Mouse (Mus musculus) embryonic facial prominence, embryonic 14.5 days (tissue): ENCODE measurements around the gene Specc1. TPM values are rescaled to one million over a fixed set of nuclear protein-coding genes. Genes with fewer than 3 reads are reported as not detected.

Source experiments
- ATAC-seq: fragments of 200-750 bp; cut with Nextera tagmentation; 2 replicates; pipeline ENCODE4 v1.8.0; 2017; ENCODE audit warnings: low read depth, moderate number of reproducible peaks, moderate TSS enrichment
- DNase-seq: peaks from one replicate; pipeline ENCODE4 v3.0.0-alpha.2; 2015; ENCODE audit warnings: low spot score
- H3K27ac ChIP-seq: fragments of 300-500 bp; sonication (generic); replicated peaks from 2 replicates; pipeline ENCODE4 v1.5.1; 2014; ENCODE audit warnings: low read depth, mild to moderate bottlenecking, low read length, moderate library complexity
- H3K27me3 ChIP-seq: fragments of 300-500 bp; sonication (generic); replicated peaks from 2 replicates; pipeline ENCODE4 v1.6.1; 2014; ENCODE audit warnings: low read length; ENCODE audit not compliant: control insufficient read depth, insufficient read depth
- H3K36me3 ChIP-seq: fragments of 300-500 bp; sonication (generic); 2 replicates; pipeline ENCODE4 v1.6.1; 2014; ENCODE audit warnings: low read length, mixed read lengths; ENCODE audit not compliant: control insufficient read depth, insufficient read depth
- H3K4me1 ChIP-seq: fragments of 300-500 bp; sonication (generic); 2 replicates; pipeline ENCODE4 v1.6.1; 2014; ENCODE audit warnings: antibody characterized with exemption, low read length; ENCODE audit not compliant: control insufficient read depth, insufficient read depth
- H3K4me2 ChIP-seq: fragments of 300-500 bp; sonication (generic); 2 replicates; pipeline ENCODE4 v1.6.1; 2014; ENCODE audit warnings: low read depth, mild to moderate bottlenecking, low read length, moderate library complexity, mixed read lengths
- H3K4me3 ChIP-seq: fragments of 300-500 bp; sonication (generic); 2 replicates; pipeline ENCODE4 v1.5.1; 2014; ENCODE audit warnings: low read depth, mild to moderate bottlenecking, low read length
- H3K9ac ChIP-seq: fragments of 300-500 bp; sonication (generic); 2 replicates; pipeline ENCODE4 v1.6.1; 2014; ENCODE audit warnings: low read depth, mild to moderate bottlenecking, low read length, moderate library complexity, mixed read lengths
- H3K9me3 ChIP-seq: fragments of 300-500 bp; sonication (generic); 2 replicates; pipeline ENCODE4 v1.6.1; 2016; ENCODE audit warnings: low read length; ENCODE audit not compliant: control insufficient read depth
- WGBS: fragments of 180-500 bp; shearing (Covaris S2); extraction: QIAGEN DNeasy Blood & Tissue Kit; methylation state at CpG from one replicate; pipeline ENCODE4 v1.1.7; 2014; 5-methylcytosine and 5-hydroxymethylcytosine counted together
- polyA plus RNA-seq: library from polyadenylated mRNA; unstranded; fragments of >200 nt; fragmentation: Nextera tagmentation; extraction: Ambion mirVana; gene quantifications from 2 replicates; pipeline ENCODE4 v1.2.1, GENCODE M21; 2014

Specc1 gene
- polyA plus RNA-seq, 1 experiment from 2014 or later: 13.5 TPM

- ATAC-seq (no peak), DNase-seq (no peak)
- Histone ChIP-seq H3K27ac (no peak overlapping the region), H3K36me3 (no peaks in the 10 kb centered on the region), H3K4me1 (no peaks in the 10 kb centered on the region), H3K4me2 (no peak overlapping the region), H3K4me3 (no peak overlapping the region), H3K9me3 (no peaks in the 10 kb centered on the region), H3K27me3 (no peaks in the 10 kb centered on the region), H3K9ac (no peak overlapping the region)
- 38% methylated on average over 1 of the region's 1 CpGs for WGBS
Measured at GRCm38 (mm10) chr11:62064565-62064964, 108.0 kb downstream of the Specc1 start.

- H3K9me3 ChIP-seq: no peaks in the 10 kb centered on the region
- no peaks in the 10 kb centered on the region for H3K27me3 ChIP-seq
- 56% methylated on average over 6 of the region's 6 CpGs for WGBS
- no peak for ATAC-seq
- no peak overlapping the region for H3K9ac ChIP-seq
- H3K27ac ChIP-seq: no peak overlapping the region
- no peak overlapping the region for H3K4me3 ChIP-seq
- no peaks in the 10 kb centered on the region for H3K36me3 ChIP-seq
- no peaks in the 10 kb centered on the region for H3K4me1 ChIP-seq
- H3K4me2 ChIP-seq: no peak overlapping the region
- DNase-seq: no peak
Measured at GRCm38 (mm10) chr11:62065655-62066054, 109.1 kb downstream of the Specc1 start.

GRCm38 (mm10) chr11:62069554-62069953 lies 113.0 kb downstream of the Specc1 start:
- WGBS: 33% methylated on average over 2 of the region's 2 CpGs
- H3K27me3 ChIP-seq: no peaks in the 10 kb centered on the region
- no peaks in the 10 kb centered on the region for H3K4me1 ChIP-seq
- H3K9ac ChIP-seq: no peak overlapping the region
- no peaks in the 10 kb centered on the region for H3K9me3 ChIP-seq
- no peak overlapping the region for H3K4me2 ChIP-seq
- ATAC-seq (no peak), DNase-seq (no peak)
- H3K36me3 ChIP-seq: no peaks in the 10 kb centered on the region
- H3K4me3 ChIP-seq: no peak overlapping the region
- no peak overlapping the region for H3K27ac ChIP-seq

- 79% methylated on average over 7 of the region's 7 CpGs for WGBS
- DNase-seq: no peak
- H3K4me1 ChIP-seq: no peaks in the 10 kb centered on the region
- no peaks in the 10 kb centered on the region for H3K9me3 ChIP-seq
- H3K4me2 ChIP-seq: no peak overlapping the region
- H3K36me3 ChIP-seq: no peaks in the 10 kb centered on the region
- no peak overlapping the region for H3K9ac ChIP-seq
- H3K27me3 ChIP-seq: no peaks in the 10 kb centered on the region
- no peak overlapping the region for H3K27ac ChIP-seq
- H3K4me3 ChIP-seq: no peak overlapping the region
- ATAC-seq: no peak
Measured at GRCm38 (mm10) chr11:62070206-62070605, 113.6 kb downstream of the Specc1 start.

- H3K4me2 ChIP-seq: no peak overlapping the region
- no peaks in the 10 kb centered on the region for H3K36me3 ChIP-seq
- 86% methylated on average over 3 of the region's 3 CpGs for WGBS
- no peak overlapping the region for H3K27ac ChIP-seq
- DNase-seq (no peak), ATAC-seq (no peak)
- no peaks in the 10 kb centered on the region for H3K4me1 ChIP-seq
- H3K9ac ChIP-seq: no peak overlapping the region
- no peaks in the 10 kb centered on the region for H3K9me3 ChIP-seq
- H3K27me3 ChIP-seq: no peaks in the 10 kb centered on the region
- H3K4me3 ChIP-seq: no peak overlapping the region
Measured at GRCm38 (mm10) chr11:62072406-62072805, 115.8 kb downstream of the Specc1 start.

- no peaks in the 10 kb centered on the region for H3K9me3 ChIP-seq
Measured at GRCm38 (mm10) chr11:62073575-62074140, 117.1 kb downstream of the Specc1 start.

GRCm38 (mm10) chr11:62074578-62074977 lies 118.0 kb downstream of the Specc1 start:
- Histone ChIP-seq H3K36me3 (no peaks in the 10 kb centered on the region), H3K4me3 (no peak overlapping the region), H3K9ac (no peak overlapping the region), H3K27me3 (no peaks in the 10 kb centered on the region), H3K4me1 (0 out of 2 replicates have a peak, but pooled peaks cover 5% of the 10 kb centered on the region), H3K4me2 (no peak overlapping the region), H3K27ac (no peak overlapping the region), H3K9me3 (no peaks in the 10 kb centered on the region)
- DNase-seq: no peak
- ATAC-seq: no peak
- 86% methylated on average over 8 of the region's 8 CpGs for WGBS

More at GRCm38 (mm10) chr11:62073575-62074140, 117.1 kb downstream of the Specc1 start:
- no peaks in the 10 kb centered on the region for H3K27me3 ChIP-seq
- no peaks in the 10 kb centered on the region for H3K4me1 ChIP-seq
- H3K9ac ChIP-seq: no peak overlapping the region
- H3K27ac ChIP-seq: no peak overlapping the region
- no peak for ATAC-seq
- no peak overlapping the region for H3K4me2 ChIP-seq
- H3K36me3 ChIP-seq: no peaks in the 10 kb centered on the region
- 83% methylated on average over 7 of the region's 7 CpGs for WGBS
- no peak for DNase-seq
- H3K4me3 ChIP-seq: no peak overlapping the region

GRCm38 (mm10) chr11:62075071-62075470 lies 118.5 kb downstream of the Specc1 start:
- no peak for ATAC-seq
- H3K27me3 ChIP-seq: no peaks in the 10 kb centered on the region
- H3K4me2 ChIP-seq: no peak overlapping the region
- 77% methylated on average over 3 of the region's 3 CpGs for WGBS
- no peak overlapping the region for H3K9ac ChIP-seq
- H3K4me3 ChIP-seq: no peak overlapping the region
- H3K36me3 ChIP-seq: no peaks in the 10 kb centered on the region
- H3K27ac ChIP-seq: no peak overlapping the region
- H3K9me3 ChIP-seq: no peaks in the 10 kb centered on the region
- 0 out of 2 replicates have a peak, but pooled peaks cover 5% of the 10 kb centered on the region for H3K4me1 ChIP-seq
- no peak for DNase-seq

- Histone ChIP-seq H3K27me3 (no peaks in the 10 kb centered on the region), H3K9ac (no peak overlapping the region), H3K9me3 (no peaks in the 10 kb centered on the region), H3K4me2 (no peak overlapping the region), H3K36me3 (no peaks in the 10 kb centered on the region), H3K4me1 (0 out of 2 replicates have a peak, but pooled peaks cover 5% of the 10 kb centered on the region), H3K27ac (no peak overlapping the region), H3K4me3 (no peak overlapping the region)
- WGBS: 93% methylated on average over 5 of the region's 5 CpGs
- DNase-seq (no peak), ATAC-seq (no peak)
Measured at GRCm38 (mm10) chr11:62075551-62075950, 119.0 kb downstream of the Specc1 start.
